In genomic region chr12:24597376-24597775, GRCm38 (mm10) we compare ENCODE assay signal across 26 mouse cellular contexts. TPM values are rescaled to one million over a fixed set of nuclear protein-coding genes. Genes with fewer than 3 reads are reported as not detected.
DNase-seq lines count a peak whose midpoint lies in the region; ATAC-seq and TF ChIP-seq lines count a peak whose summit lies in the region.
"Had no signal": no experiment of that assay in that cellular context is flagged by ENCODE, and none has a peak within 500 bp of the region (broad histone marks: within the 10 kb centered on the region; RNA-seq: fewer than 3 reads in every experiment).

No protein-coding gene starts in this region.

- H3K4me3 ChIP-seq in limb, embryonic 13.5 days = no peak overlapping the region
- H3K4me3 ChIP-seq in limb, embryonic 10.5 days = no peak overlapping the region
- H3K4me3 ChIP-seq in limb, embryonic 14.5 days (replicated peaks; ENCODE audit: low read length) = no peak overlapping the region
- no peak overlapping the region for H3K4me3 ChIP-seq in stomach, postnatal 0 days (ENCODE audit: low read depth, low read length)
- H3K4me3 ChIP-seq: erythroblast, embryonic 14.5 days; forebrain, embryonic 12.5 days; forebrain, embryonic 15.5 days; heart, embryonic 12.5 days; heart, embryonic 15.5 days had no signal

- no peak overlapping the region for H3K27ac ChIP-seq in limb, embryonic 13.5 days
- H3K27ac ChIP-seq in limb, embryonic 10.5 days = no peak overlapping the region
- no peak overlapping the region for H3K27ac ChIP-seq in limb, embryonic 14.5 days (replicated peaks; ENCODE audit: low read depth, low read length)
- peak overlapping the region; percentile 36; the same call in 1 of the 2 replicates for H3K27ac ChIP-seq in stomach, postnatal 0 days (replicated peaks)
- H3K27ac ChIP-seq: forebrain, embryonic 12.5 days; forebrain, embryonic 15.5 days; heart, embryonic 15.5 days; hindbrain, embryonic 14.5 days; hindbrain, postnatal 0 days had no signal

- H3K9ac ChIP-seq in limb, embryonic 13.5 days = no peak overlapping the region
- no peak overlapping the region for H3K9ac ChIP-seq in limb, embryonic 14.5 days (ENCODE audit: low read depth, low read length, severe bottlenecking)
- H3K9ac ChIP-seq in stomach, postnatal 0 days (ENCODE audit: low read length) = no peak overlapping the region
- H3K9ac ChIP-seq: forebrain, embryonic 12.5 days; forebrain, embryonic 15.5 days; heart, embryonic 12.5 days; heart, embryonic 15.5 days; hindbrain, embryonic 14.5 days had no signal

- no peaks in the 10 kb centered on the region for H3K36me3 ChIP-seq in limb, embryonic 13.5 days
- H3K36me3 ChIP-seq in limb, embryonic 10.5 days = no peaks in the 10 kb centered on the region
- H3K36me3 ChIP-seq in limb, embryonic 14.5 days (ENCODE audit: control insufficient read depth, insufficient read depth, low read length) = no peaks in the 10 kb centered on the region
- no peaks in the 10 kb centered on the region for H3K36me3 ChIP-seq in stomach, postnatal 0 days (ENCODE audit: control insufficient read depth, insufficient read depth, low read length)
- H3K36me3 ChIP-seq: forebrain, embryonic 12.5 days; forebrain, embryonic 15.5 days; heart, embryonic 15.5 days had no signal

- H3K4me1 ChIP-seq in limb, embryonic 13.5 days = peaks cover 19% of the 10 kb centered on the region
- peaks cover 11% of the 10 kb centered on the region for H3K4me1 ChIP-seq in limb, embryonic 10.5 days
- H3K4me1 ChIP-seq in limb, embryonic 14.5 days (ENCODE audit: control insufficient read depth, insufficient read depth, low read length) = peaks cover 12% of the 10 kb centered on the region; the same call in 1 of the 2 replicates
- H3K4me1 ChIP-seq in stomach, postnatal 0 days (replicated peaks; ENCODE audit: control insufficient read depth, insufficient read depth) = peaks cover 4% of the 10 kb centered on the region; the same call in 1 of the 2 replicates

- no peak for TF ChIP-seq EP300 in stomach, postnatal 0 days (optimal IDR thresholded peaks at IDR 0.05)

- no peak for TF ChIP-seq CTCF in stomach, postnatal 0 days (IDR thresholded peaks at IDR 0.05; ENCODE audit: low read depth)

- no peaks in the 10 kb centered on the region for H3K9me3 ChIP-seq in limb, embryonic 13.5 days
- no peaks in the 10 kb centered on the region for H3K9me3 ChIP-seq in limb, embryonic 10.5 days (replicated peaks)
- H3K9me3 ChIP-seq in limb, embryonic 14.5 days (ENCODE audit: control insufficient read depth, low read length) = no peaks in the 10 kb centered on the region
- no peaks in the 10 kb centered on the region for H3K9me3 ChIP-seq in stomach, postnatal 0 days (ENCODE audit: control insufficient read depth, low read length)
- H3K9me3 ChIP-seq: forebrain, embryonic 12.5 days; forebrain, embryonic 15.5 days; heart, embryonic 12.5 days; heart, embryonic 15.5 days had no signal

- 62% methylated on average over 6 of the region's 6 CpGs for WGBS in limb, embryonic 13.5 days
- 90% methylated on average over 6 of the region's 6 CpGs for WGBS in limb, embryonic 10.5 days
- 65% methylated on average over 6 of the region's 6 CpGs for WGBS in limb, embryonic 14.5 days
- WGBS in stomach, postnatal 0 days = 48% methylated on average over 6 of the region's 6 CpGs

- intact Hi-C loops in heart, postnatal 14 days (cut with DNase I) = no loop called here

- TF ChIP-seq POLR2A in limb, embryonic 14.5 days (IDR thresholded peaks at IDR 0.05; ENCODE audit: borderline replicate concordance, extremely low read depth, insufficient read depth, insufficient read length) = no peak

- 0 out of 2 replicates have a peak, but pooled peaks cover 5% of the 10 kb centered on the region for H3K27me3 ChIP-seq in limb, embryonic 13.5 days
- H3K27me3 ChIP-seq in limb, embryonic 10.5 days (ENCODE audit: low read depth, poor library complexity, severe bottlenecking) = no peaks in the 10 kb centered on the region
- no peaks in the 10 kb centered on the region for H3K27me3 ChIP-seq in limb, embryonic 14.5 days (ENCODE audit: control insufficient read depth, insufficient read depth, low read length)
- H3K27me3 ChIP-seq in stomach, postnatal 0 days (ENCODE audit: control insufficient read depth, insufficient read depth, low read length) = no peaks in the 10 kb centered on the region
- H3K27me3 ChIP-seq: forebrain, embryonic 15.5 days; heart, embryonic 12.5 days; heart, embryonic 15.5 days had no signal

- DNase-seq in limb, embryonic 10.5 days (ENCODE audit: low spot score) = no peak
- no peak for DNase-seq in limb, embryonic 14.5 days (ENCODE audit: low spot score)
- DNase-seq in stomach, postnatal 0 days (ENCODE audit: low spot score) = no peak
- DNase-seq in layer of hippocampus, adult 9-10 months (ENCODE audit: low spot score) = no peak
- DNase-seq in heart, postnatal 14 days = no peak
- DNase-seq: adrenal gland, postnatal 10 days; adrenal gland, postnatal 36 days; cerebellum, adult 18-20 months; cerebellum, adult 9-11 months; cerebellum, postnatal 36 days; embryo, embryonic 11 days; gastrocnemius, postnatal 25 days; heart, adult 18-20 months; heart, postnatal 10 days; heart, postnatal 4 days had no signal

- 0 out of 2 replicates have a peak, but pooled peaks have one; percentile 42 for ATAC-seq in limb, embryonic 13.5 days (ENCODE audit: low FRiP score, low read depth)
- peak; percentile 23; the same call in 1 of the 2 replicates for ATAC-seq in limb, embryonic 14.5 days (ENCODE audit: low FRiP score, low read depth)
- ATAC-seq in stomach, postnatal 0 days (ENCODE audit: low FRiP score, low TSS enrichment) = no peak
- ATAC-seq: activated CD4-positive, CD25-positive, alpha-beta regulatory T cell, adult 4 months; CD4-positive, CD25-positive, alpha-beta regulatory T cell, adult 4 months; forebrain, embryonic 15.5 days; hindbrain, postnatal 0 days; inflammation-experienced regulatory T-cells, adult 6 months had no signal

- no peak overlapping the region for H3K4me2 ChIP-seq in limb, embryonic 13.5 days (replicated peaks)
- no peak overlapping the region for H3K4me2 ChIP-seq in limb, embryonic 14.5 days (replicated peaks; ENCODE audit: low read depth, low read length, severe bottlenecking)
- no peak overlapping the region for H3K4me2 ChIP-seq in stomach, postnatal 0 days (replicated peaks; ENCODE audit: low read depth)
- H3K4me2 ChIP-seq: forebrain, embryonic 12.5 days; forebrain, embryonic 15.5 days; heart, embryonic 12.5 days; heart, embryonic 15.5 days; hindbrain, embryonic 14.5 days had no signal

RNA-seq across cellular contexts. Expression of gene Grhl1, which starts 25.3 kb away (rescaled TPM):
- 4.1 and 4.4 TPM in 2 replicates for polyA plus RNA-seq in limb, embryonic 13.5 days (2015; fragmentation: Nextera tagmentation; extraction: Ambion mirVana)
- 0.55 and 0.71 TPM in 2 replicates for polyA plus RNA-seq in limb, embryonic 10.5 days (2016; fragmentation: Nextera tagmentation; extraction: Ambion mirVana)
- 7.6 and 10.6 TPM in 2 replicates for polyA plus RNA-seq in limb, embryonic 14.5 days (2012; rRNA removed)
- 18.5 and 22.7 TPM in 2 replicates for polyA plus RNA-seq in limb, embryonic 14.5 days (2014; fragmentation: Nextera tagmentation; extraction: Ambion mirVana)
- 28.6 and 28.9 TPM in 2 replicates for polyA plus RNA-seq in stomach, postnatal 0 days (2015; fragmentation: Nextera tagmentation; extraction: Ambion mirVana)
- under 1 TPM; 0.44 to 0.84 TPM for total RNA-seq in heart, postnatal 14 days (2021)

RNA-seq across cellular contexts. Expression of gene Klf11, which starts 53.7 kb away (rescaled TPM):
- 12.4 and 13.1 TPM in 2 replicates for polyA plus RNA-seq in limb, embryonic 13.5 days (2015; fragmentation: Nextera tagmentation; extraction: Ambion mirVana)
- 8.4 and 9.5 TPM in 2 replicates for polyA plus RNA-seq in limb, embryonic 10.5 days (2016; fragmentation: Nextera tagmentation; extraction: Ambion mirVana)
- polyA plus RNA-seq in limb, embryonic 14.5 days (2012; rRNA removed) = 12.1 and 15.6 TPM in 2 replicates
- polyA plus RNA-seq in limb, embryonic 14.5 days (2014; fragmentation: Nextera tagmentation; extraction: Ambion mirVana) = 13.3 and 16.4 TPM in 2 replicates
- polyA plus RNA-seq in stomach, postnatal 0 days (2015; fragmentation: Nextera tagmentation; extraction: Ambion mirVana) = 9.8 and 11.3 TPM in 2 replicates
- total RNA-seq in heart, postnatal 14 days (2021) = 10 to 100 TPM; 17.5 to 19.5 TPM
